Mouse (Mus musculus) ES-E14 (cell line): ENCODE measurements around the gene Appbp2. TPM values are rescaled to one million over a fixed set of nuclear protein-coding genes. Genes with fewer than 3 reads are reported as not detected.

ENCODE experiments used
- DNase-seq: peaks from one replicate; pipeline ENCODE4 v3.0.0-alpha.2; 2013; ENCODE audit warnings: low read depth, low spot score
- H3K27ac ChIP-seq: 2 replicates; pipeline ENCODE4 v1.5.1; 2012; ENCODE audit warnings: low read depth, mild to moderate bottlenecking, low read length, moderate library complexity, mixed read lengths; ENCODE audit not compliant: poor library complexity, insufficient read depth, severe bottlenecking
- H3K36me3 ChIP-seq: 2 replicates; pipeline ENCODE4 v1.6.1; 2012; ENCODE audit warnings: mild to moderate bottlenecking, low read length, moderate library complexity, mixed read lengths; ENCODE audit not compliant: control insufficient read depth, poor library complexity, insufficient read depth, severe bottlenecking
- H3K4me1 ChIP-seq, 2 experiments: fragments of 150-350 bp in 1 of 2; sonication (generic) in 1 of 2; 2 replicates each; pipeline ENCODE4 v1.6.1; 2012; ENCODE audit warnings: low read length in 2 of 2, mild to moderate bottlenecking in 1 of 2, mixed read lengths in 1 of 2; ENCODE audit not compliant: control insufficient read depth in 2 of 2, insufficient read depth in 2 of 2, poor library complexity in 1 of 2
- H3K4me3 ChIP-seq, 2 experiments: fragments of 150-350 bp in 1 of 2; sonication (generic) in 1 of 2; 2 replicates each; pipeline ENCODE4 v1.5.1; 2012; ENCODE audit warnings: low read length in 2 of 2, low read depth in 1 of 2, mild to moderate bottlenecking in 1 of 2, mixed read lengths in 1 of 2; ENCODE audit not compliant: insufficient read depth in 1 of 2, poor library complexity in 1 of 2, severe bottlenecking in 1 of 2
- H3K9ac ChIP-seq: 2 replicates; pipeline ENCODE4 v1.6.1; 2012; ENCODE audit warnings: low read depth, mild to moderate bottlenecking, low read length, mixed read lengths; ENCODE audit not compliant: poor library complexity, insufficient read depth, severe bottlenecking
- H3K9me3 ChIP-seq: fragments of 150-350 bp; sonication (generic); 2 replicates; pipeline ENCODE4 v1.6.1; 2012; ENCODE audit warnings: low read depth, mild to moderate bottlenecking, low read length; ENCODE audit not compliant: control insufficient read depth, insufficient read depth
- CHD2 ChIP-seq: IDR thresholded peaks from 2 replicates; pipeline ENCODE4 v1.6.1; 2014; ENCODE audit warnings: mild to moderate bottlenecking, low read depth, low read length, inconsistent platforms
- HCFC1 ChIP-seq: IDR thresholded peaks from 2 replicates; pipeline ENCODE4 v1.6.1; 2012; ENCODE audit warnings: low read length, inconsistent platforms, borderline replicate concordance; ENCODE audit not compliant: insufficient read depth
- MAFK ChIP-seq: IDR thresholded peaks from 2 replicates; pipeline ENCODE4 v1.6.1; 2014; ENCODE audit warnings: mild to moderate bottlenecking, low read depth, low read length, inconsistent platforms; ENCODE audit not compliant: insufficient read depth
- ZC3H11A ChIP-seq: IDR thresholded peaks from 2 replicates; pipeline ENCODE4 v1.6.1; 2012; ENCODE audit warnings: low read depth, mild to moderate bottlenecking, inconsistent platforms, low read length, borderline replicate concordance
- ZNF384 ChIP-seq: IDR thresholded peaks from 2 replicates; pipeline ENCODE4 v1.6.1; 2012; ENCODE audit warnings: low read depth, low read length, inconsistent platforms
- in situ Hi-C, 2 experiments: fragments of 600-800 bp; cut with MboI; formaldehyde crosslinking; loops; one replicate each; pipeline ENCODE4 v1.15.1; 2025; ENCODE audit warnings: low sequenced_read_pairs in 2 of 2, inconsistent platforms in 1 of 2; ENCODE audit not compliant: unreplicated experiment in 2 of 2
- total RNA-seq: library from RNA; depleted of rRNA; stranded (reverse); fragments of 300-350 nt; gene quantifications from 2 replicates; pipeline ENCODE4 v1.2.3, GENCODE M21; 2012; rRNA removed

Gene Appbp2
- total RNA-seq, 1 experiment: 37.2 TPM

DNA sequence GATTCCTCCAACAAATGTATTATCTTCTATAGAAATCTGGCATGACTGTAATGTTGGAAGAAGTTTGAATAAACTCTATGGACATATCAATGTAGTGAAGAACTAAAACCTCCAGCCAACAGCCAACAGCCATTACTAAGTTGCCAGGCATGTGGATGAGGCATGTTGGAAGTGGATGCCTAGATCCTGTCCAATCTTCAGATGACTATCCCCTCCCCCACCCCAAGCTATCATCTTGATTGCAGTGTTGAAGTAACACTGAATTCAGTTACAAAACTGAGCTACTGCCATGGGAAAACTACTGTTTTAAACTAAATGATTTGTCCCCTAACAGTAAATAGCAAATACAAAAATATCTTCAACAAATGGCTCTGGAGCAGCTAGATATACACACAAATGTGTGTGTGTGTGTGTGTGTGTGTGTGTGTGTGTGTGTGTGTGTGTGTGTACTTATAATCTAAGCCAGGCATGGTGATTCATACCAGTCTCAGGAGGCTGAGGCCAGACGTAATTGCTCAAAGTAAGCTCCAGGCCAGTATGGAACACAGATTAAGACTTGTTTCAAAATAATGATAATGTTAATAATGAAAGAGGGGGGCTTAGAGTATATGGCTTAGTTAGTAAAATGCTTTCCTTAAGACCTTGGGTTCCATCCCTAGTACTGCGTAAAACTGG lies 82.5 kb downstream of the Appbp2 start:
- H3K9ac ChIP-seq: no peak overlapping the region
- H3K4me3 ChIP-seq: no peak overlapping the region
- in situ Hi-C loops: no loop called here
- no peaks in the 10 kb centered on the region for H3K36me3 ChIP-seq
- H3K27ac ChIP-seq: no peak overlapping the region
- DNase-seq: no peak
- H3K4me1 ChIP-seq: no peaks in the 10 kb centered on the region
- TF ChIP-seq ZC3H11A: no peak
- no peak for TF ChIP-seq ZNF384
- no peak for TF ChIP-seq CHD2
- TF ChIP-seq MAFK: no peak
- no peak for TF ChIP-seq HCFC1
- no peaks in the 10 kb centered on the region for H3K9me3 ChIP-seq

DNA sequence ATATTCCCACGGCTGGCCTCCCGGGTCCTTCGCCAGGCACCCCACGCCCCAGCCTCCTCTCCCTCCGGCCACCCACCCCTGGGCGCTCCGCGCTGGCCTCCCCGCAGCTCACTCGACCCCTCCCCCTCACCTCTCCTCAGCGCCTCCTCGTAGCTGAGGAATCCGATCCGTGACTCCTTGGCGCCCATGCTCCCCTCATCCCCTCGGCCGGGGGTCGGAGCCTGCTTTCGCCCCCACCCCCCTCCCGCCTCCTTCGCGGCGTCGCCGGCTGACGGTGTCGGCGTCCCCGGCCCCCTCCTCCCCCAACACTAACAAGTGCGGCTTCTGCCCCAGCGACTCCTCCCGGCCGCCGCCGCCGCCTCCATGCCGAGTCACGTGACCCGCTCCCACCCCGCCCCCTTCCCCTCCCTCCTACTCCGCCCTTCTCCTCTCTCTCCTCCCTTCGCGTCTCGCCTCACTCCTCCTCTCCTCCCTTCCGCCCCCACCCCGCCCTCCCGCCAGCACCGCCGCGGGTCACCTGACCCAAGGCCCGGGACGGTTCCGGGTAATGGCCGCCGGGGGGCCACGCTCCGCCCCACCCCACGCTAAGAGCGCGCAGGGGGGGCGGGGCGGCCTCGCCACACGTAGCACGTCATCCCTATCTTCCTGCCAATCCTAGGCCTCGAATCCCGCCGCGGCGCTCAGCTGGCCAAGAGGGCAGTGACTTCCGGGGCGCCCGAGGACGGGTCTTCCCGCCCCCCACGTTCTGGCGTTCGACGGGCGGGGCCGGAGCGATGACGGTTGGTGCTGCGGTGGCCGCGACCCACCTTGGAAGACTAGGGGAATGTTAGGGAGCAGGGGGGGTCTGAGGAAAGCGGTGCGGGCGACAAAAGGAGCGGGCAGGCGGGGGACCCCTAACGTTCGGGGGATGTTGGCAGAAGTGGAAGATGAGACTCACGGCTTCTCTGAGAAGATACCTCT lies 95.1 kb downstream of the Appbp2 start, which contains the start of gene Usp32:
Gene Usp32, minus strand, starts transcription at position 581 of the 960 bp plus-strand sequence.
- peak within 1 kb of the TSS; percentile 77 for H3K27ac ChIP-seq
- H3K36me3 ChIP-seq: no peaks in the 10 kb centered on the region
- H3K9me3 ChIP-seq: no peaks in the 10 kb centered on the region
- peak within 1 kb of the TSS; percentile 86 for H3K9ac ChIP-seq
- peaks cover 2 to 6% of the 10 kb centered on the region in 2 experiments; a peak in 3 of 4 replicates for H3K4me1 ChIP-seq
- H3K4me3 ChIP-seq: peak within 1 kb of the TSS; percentile 96 to 98
- TF ChIP-seq ZC3H11A (no peak), HCFC1 (0 out of 2 replicates have a peak, but pooled peaks have one; percentile 52), MAFK (no peak), CHD2 (no peak), ZNF384 (no peak)
- peak; percentile 93 for DNase-seq
- in situ Hi-C loops: no loop called here

DNA sequence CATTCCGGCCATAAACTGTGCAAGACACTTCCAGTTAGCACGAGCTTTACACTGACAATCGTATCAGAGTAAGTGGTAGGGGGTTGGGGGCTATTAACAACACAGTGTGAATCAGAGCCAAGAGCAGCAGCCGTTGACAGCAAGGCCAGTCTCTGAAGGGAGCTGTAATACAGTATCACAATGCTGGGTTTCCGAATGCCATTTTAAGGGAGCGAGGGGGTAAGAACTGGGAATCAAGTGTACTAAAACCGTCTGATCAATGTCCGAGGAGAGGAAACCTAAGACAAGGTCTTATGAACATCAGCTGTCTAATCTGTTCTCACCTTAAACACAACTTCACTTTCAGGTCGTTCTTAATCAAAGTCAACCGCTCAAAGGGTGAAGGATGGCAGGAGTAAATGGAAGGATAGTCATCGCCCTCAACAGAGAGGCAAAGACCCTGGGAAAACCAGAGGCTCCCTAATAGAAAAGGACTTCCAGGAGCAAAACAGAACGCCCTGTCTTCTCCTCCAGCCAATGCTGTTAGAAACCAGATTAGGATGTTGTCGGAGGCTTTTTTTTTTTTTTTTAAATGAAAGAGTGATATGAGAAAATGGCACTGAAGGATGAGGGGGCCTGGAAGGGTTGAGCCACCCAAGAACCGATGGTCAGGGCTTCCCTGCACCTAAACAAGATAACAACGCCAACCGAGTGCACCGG lies 96.0 kb downstream of the Appbp2 start:
- Histone ChIP-seq H3K36me3 (no peaks in the 10 kb centered on the region), H3K9me3 (no peaks in the 10 kb centered on the region), H3K9ac (peak overlapping the region; percentile 86), H3K27ac (no peak overlapping the region; the same call in 1 of the 2 replicates), H3K4me1 (peaks cover 2 to 6% of the 10 kb centered on the region in 2 experiments; a peak in 3 of 4 replicates), H3K4me3 (peak overlapping the region; percentile 96 to 98)
- in situ Hi-C loops: no loop called here
- TF ChIP-seq MAFK (no peak), ZNF384 (0 out of 2 replicates have a peak, but pooled peaks have one; percentile 48)
- peak; percentile 16 for DNase-seq

Other genes starting within 250 kb of the Appbp2 start
- gene Usp32, start 95.0 kb downstream of the Appbp2 start, total RNA-seq: 20.1 and 20.3 TPM in 2 replicates
- not detected in 2 replicates for gene 1700125H20Rik, start 64.7 kb downstream of the Appbp2 start, total RNA-seq
- gene Ppm1d, start 76.1 kb upstream of the Appbp2 start, total RNA-seq: 15.4 and 18.2 TPM in 2 replicates
- 23.6 and 26.9 TPM in 2 replicates for gene Bcas3, start 118.0 kb upstream of the Appbp2 start, total RNA-seq